Mouse (Mus musculus) gastrocnemius, adult 2 months (tissue): ENCODE data around the gene Tarbp2. TPM values are rescaled to one million over a fixed set of nuclear protein-coding genes. Genes with fewer than 3 reads are reported as not detected.
A peak's percentile ranks its signal among the peaks of the same experiment; 100 is the strongest.

Experiments used
- DNase-seq: peaks from one replicate; pipeline ENCODE4 v3.0.0; 2022
- H3K27ac ChIP-seq: fragments of 200-600 bp; 2 replicates; pipeline ENCODE4 v1.8.1; 2022; ENCODE audit warnings: mild to moderate bottlenecking
- H3K4me3 ChIP-seq: fragments of 200-600 bp; 2 replicates; pipeline ENCODE4 v1.8.1; 2022; ENCODE audit warnings: mild to moderate bottlenecking, moderate library complexity
- CTCF ChIP-seq: fragments of 200-600 bp; IDR thresholded peaks from 2 replicates; pipeline ENCODE4 v1.8.1; 2022; ENCODE audit warnings: antibody characterized with exemption, mild to moderate bottlenecking, moderate library complexity
- intact Hi-C: fragments of 180-260 bp; cut with DNase I; formaldehyde crosslinking; loops from one replicate; pipeline ENCODE4 v1.15.1; 2025
- total RNA-seq, 2 experiments: library from RNA; stranded (reverse); gene quantifications; 2 replicates each; pipeline ENCODE4 v1.2.3; 2021

The Tarbp2 gene
- total RNA-seq, 2 experiments from 2014 or later: 33.0 to 37.0 TPM

DNA sequence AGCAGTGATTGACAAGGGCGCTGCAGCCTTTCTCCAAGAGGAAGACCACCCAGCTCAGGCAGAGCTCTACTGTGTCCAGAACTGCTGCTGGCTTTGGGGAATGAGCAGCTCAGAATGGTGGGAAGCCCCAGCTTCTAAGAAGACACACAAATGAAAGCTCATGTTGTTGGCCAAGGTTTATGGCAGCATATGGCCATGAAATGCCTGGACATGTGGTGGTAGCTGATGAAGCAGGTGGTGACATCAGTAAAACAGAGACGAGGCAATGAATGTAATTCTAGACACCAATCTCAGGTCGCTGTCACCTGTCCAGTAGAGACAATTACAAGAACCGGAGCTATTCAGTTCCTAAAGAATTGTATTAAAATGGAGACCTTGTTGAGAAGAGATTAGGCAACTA is 26.8 kb downstream of the Tarbp2 start:
- intact Hi-C loops: no loop called here
- TF ChIP-seq CTCF: no peak
- Histone ChIP-seq H3K4me3 (no peak overlapping the region), H3K27ac (no peak overlapping the region)
- DNase-seq: no peak

- no peak for DNase-seq
- no peak for TF ChIP-seq CTCF
- intact Hi-C loops: no loop called here
- Histone ChIP-seq H3K4me3 (no peak overlapping the region), H3K27ac (peak overlapping the region; percentile 38)
These were observed 28.3 kb downstream of the Tarbp2 start for GRCm38 (mm10) chr15:102546246-102546645.

DNA sequence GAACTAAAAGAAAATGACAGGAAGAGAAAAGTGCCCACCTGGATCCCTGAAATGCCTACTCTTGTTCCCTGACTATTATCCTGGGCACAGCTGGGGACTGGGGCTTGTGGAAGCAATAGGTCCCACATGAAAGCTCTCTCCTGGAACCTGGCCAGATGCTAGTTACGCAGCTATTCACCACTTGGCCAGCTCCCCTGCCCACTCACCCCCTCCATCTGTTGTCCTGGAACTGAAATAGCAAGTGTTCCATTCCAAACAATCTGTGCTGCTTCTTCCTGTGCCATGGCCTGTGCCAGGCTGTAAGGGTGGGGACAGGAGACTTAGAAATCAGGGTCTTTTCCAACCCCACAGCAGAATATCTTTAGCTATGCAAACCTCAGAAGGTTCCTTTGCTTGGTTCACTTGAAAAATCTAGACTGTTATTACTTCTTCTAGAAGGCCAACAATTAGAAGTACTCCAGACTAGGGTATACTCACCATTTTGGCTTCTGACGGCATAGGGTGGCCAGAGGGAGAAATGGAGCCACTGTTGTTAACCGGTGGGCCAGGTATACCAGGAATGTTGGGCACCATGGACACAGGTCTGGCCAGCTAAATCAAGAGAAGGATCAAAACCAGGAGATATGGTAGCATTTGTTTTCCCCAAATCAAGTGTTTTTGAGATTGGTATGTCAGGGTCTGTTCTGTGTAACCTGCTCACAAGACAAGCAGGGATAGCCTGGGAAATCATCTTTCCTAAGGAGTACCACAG is 28.9 kb downstream of the Tarbp2 start:
- Histone ChIP-seq H3K4me3 (no peak overlapping the region), H3K27ac (peak overlapping the region; percentile 38)
- no peak for TF ChIP-seq CTCF
- DNase-seq: peak; percentile 63
- intact Hi-C loops: no loop called here

DNA sequence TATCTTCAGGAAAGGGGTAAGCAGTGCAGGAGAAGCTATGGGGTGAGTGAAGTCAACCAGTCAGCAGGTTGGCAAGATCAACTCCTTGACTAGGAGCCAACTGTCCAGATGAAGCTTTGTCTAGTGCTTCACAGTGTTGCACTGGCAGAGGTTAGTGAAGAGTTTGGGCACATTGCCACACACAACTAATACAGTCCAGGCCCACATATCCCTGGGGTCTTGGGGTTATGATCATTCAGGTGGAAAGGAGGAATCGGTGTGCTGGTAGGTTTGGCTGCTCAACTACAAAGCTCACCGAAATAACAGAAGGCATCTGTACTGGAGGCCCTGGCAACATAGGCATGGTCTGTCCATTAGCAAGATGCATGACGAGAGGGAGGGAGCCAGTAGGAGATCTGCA is 29.5 kb downstream of the Tarbp2 start:
- intact Hi-C loops: no loop called here
- no peak for DNase-seq
- TF ChIP-seq CTCF: no peak
- Histone ChIP-seq H3K27ac (peak overlapping the region; percentile 38; the same call in 1 of the 2 replicates), H3K4me3 (no peak overlapping the region)

DNA sequence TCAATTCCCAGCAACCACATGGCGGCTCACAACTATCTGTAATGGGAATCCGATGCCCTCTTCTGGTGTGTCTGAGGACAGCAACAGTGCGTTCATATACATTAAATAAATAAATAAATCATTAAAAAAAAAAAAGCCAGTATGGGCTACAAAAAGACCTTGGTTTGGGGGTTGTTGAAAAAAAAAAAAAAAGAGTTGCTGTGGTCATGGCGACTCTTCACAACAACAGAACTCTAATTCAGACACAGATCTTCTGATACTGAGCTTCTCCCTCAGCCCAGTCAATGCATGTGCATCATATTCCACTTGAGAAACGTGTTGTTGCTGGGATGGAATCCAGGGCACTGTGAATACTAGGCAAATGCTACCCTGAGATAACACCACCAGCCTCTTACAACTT is 34.6 kb downstream of the Tarbp2 start:
- no peak overlapping the region for H3K27ac ChIP-seq
- no peak overlapping the region for H3K4me3 ChIP-seq
- no peak for DNase-seq
- intact Hi-C loops: loop anchor here (5.0 kb wide), 1 partner anchor 115 kb away; no protein-coding TSS in a partner anchor
- no peak for TF ChIP-seq CTCF

DNA sequence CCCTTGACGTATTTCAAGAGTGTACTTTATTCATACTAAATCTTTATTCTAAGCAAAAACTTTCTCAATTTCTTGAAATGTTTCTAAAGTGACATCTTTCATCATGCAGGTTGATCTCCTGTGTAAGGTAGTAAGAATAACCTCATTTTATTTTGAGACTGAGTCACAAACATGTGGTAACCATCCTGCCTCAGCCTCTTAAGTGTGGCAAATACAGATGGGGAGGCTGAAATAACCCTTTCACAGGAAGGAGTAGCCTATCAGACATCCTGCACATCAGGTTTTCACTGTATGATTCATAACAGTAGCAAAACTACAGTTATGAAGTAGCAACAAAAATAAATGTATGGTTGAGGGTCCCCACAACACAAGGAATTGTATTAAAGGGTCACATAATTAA is 37.6 kb downstream of the Tarbp2 start:
- H3K4me3 ChIP-seq: no peak overlapping the region
- no peak overlapping the region for H3K27ac ChIP-seq
- intact Hi-C loops: no loop called here
- DNase-seq: no peak
- TF ChIP-seq CTCF: no peak

DNA sequence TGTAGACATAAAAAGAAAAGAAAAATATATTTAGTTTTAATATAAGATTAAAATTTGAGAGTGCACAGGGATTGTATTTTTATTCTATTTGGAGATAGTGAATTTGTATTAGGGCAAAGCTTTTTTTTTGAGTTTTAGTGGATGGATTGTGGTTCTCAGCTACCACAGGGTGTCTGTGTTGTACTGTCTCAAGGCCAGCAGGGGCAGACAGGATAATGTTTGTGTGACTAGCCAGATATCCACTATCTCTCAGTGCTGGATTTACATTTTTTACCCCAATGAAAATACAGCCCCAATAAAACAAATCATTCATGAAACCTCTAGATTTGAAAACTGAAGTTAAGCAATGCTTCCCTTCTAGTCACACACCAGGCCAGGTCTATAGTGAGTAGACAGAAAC is 39.6 kb downstream of the Tarbp2 start:
- Histone ChIP-seq H3K4me3 (no peak overlapping the region), H3K27ac (no peak overlapping the region)
- no peak for DNase-seq
- peak; percentile 46 for TF ChIP-seq CTCF
- intact Hi-C loops: no loop called here

DNA sequence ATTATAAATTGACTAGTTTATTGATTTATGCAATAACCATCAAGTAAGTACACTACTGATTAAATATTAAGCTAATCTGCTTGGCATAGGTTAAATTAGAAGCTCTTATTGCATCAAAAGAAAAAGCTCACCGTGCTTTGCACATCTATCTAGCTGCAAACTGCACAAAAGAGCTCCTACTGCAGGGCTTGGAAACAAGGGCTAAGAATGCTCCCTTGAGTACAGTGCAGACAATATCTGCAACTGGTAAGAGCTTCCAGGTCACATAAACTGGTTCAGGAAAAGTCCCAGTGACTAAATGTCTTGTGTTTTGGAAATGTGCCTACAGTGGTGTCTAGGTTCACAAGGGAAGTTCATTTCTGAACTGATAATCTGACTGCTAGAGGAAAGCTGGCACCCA is 44.5 kb downstream of the Tarbp2 start:
- no peak for TF ChIP-seq CTCF
- DNase-seq: no peak
- no peak overlapping the region for H3K4me3 ChIP-seq
- intact Hi-C loops: no loop called here
- H3K27ac ChIP-seq: no peak overlapping the region

DNA sequence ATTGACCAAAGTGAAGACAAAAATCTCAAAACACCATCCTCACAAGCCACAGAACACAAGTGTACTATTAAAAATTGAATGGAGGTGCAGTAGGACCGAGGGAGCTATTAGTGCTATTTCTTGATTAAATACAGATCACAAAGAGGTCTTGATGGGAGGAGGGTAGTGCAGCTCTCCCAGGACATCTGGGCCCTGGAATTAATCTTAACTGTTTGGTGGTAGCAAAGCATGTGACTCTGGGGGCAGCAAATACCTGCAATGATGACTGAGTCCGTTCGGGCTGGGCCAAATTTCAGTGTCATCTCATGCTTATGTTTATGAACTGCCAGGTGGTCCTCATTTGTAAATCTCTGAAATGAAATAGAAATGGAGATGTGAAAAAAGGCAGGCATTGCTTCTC is 45.1 kb downstream of the Tarbp2 start:
- TF ChIP-seq CTCF: no peak
- Histone ChIP-seq H3K4me3 (no peak overlapping the region), H3K27ac (no peak overlapping the region)
- intact Hi-C loops: no loop called here
- no peak for DNase-seq

DNA sequence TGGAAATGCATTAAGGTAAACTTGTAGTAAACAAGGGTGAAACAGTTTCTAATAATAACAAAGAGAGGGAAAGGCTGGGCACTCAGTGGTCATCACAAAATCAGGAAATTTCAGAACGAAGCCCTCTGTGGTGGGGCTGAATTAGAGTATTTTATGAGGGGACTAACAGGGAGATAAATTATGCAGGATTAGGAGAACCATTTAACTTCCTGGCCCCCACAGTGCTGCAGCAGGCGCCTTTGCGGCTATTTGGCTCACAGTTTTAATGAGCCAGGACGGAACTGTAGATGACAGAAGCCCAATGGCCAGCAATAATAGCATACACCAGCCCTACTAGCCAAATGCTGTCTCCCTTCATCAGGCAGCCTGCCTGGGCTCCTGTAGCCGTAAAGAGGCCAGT is 45.7 kb downstream of the Tarbp2 start:
- Histone ChIP-seq H3K4me3 (no peak overlapping the region), H3K27ac (no peak overlapping the region)
- no peak for TF ChIP-seq CTCF
- no peak for DNase-seq
- intact Hi-C loops: no loop called here

DNA sequence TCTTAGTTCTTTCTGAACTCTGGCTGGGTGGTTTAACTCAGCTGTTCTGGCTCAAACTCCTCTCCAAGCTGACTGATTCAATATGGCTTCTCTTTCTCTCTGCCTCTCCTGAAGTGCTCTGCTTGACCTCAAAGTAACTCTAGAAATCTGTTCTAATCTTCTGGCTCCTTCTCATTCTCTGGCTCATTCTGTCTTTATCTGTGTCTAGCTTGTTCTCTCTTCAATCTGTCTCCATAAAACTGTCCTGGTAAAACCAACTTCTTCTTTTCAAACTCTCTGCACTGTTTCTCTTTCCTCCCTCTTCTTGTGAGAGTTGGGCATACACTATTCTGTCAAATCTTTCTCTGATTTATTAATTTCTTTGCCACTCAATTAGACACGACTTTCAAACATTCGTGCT is 49.9 kb downstream of the Tarbp2 start:
- no peak for DNase-seq
- Histone ChIP-seq H3K4me3 (no peak overlapping the region), H3K27ac (no peak overlapping the region)
- no peak for TF ChIP-seq CTCF
- intact Hi-C loops: no loop called here

GRCm38 (mm10) chr15:102572081-102572480 is 54.1 kb downstream of the Tarbp2 start:
- no peak for DNase-seq
- Histone ChIP-seq H3K27ac (0 out of 2 replicates have a peak overlapping the region, but pooled peaks have one; percentile 12), H3K4me3 (no peak overlapping the region)

More at GRCm38 (mm10) chr15:102572081-102572480, 54.1 kb downstream of the Tarbp2 start:
- TF ChIP-seq CTCF: no peak
- intact Hi-C loops: no loop called here

Other genes with a start within 250 kb of the Tarbp2 start
- gene Gm9918, start 247.6 kb upstream of the Tarbp2 start, total RNA-seq: not detected
- gene Mfsd5, start 238.7 kb upstream of the Tarbp2 start, total RNA-seq: 10 to 100 TPM; 14.2 TPM
- gene Espl1, start 221.9 kb upstream of the Tarbp2 start, total RNA-seq: under 1 TPM; 0.06 to 0.31 TPM
- 100 to 1,000 TPM; 232 to 252 TPM for gene Pfdn5, start 192.1 kb upstream of the Tarbp2 start, total RNA-seq
- 10 to 100 TPM; 15.6 to 16.0 TPM for gene Myg1, start 186.5 kb upstream of the Tarbp2 start, total RNA-seq
- gene Aaas, start 167.4 kb upstream of the Tarbp2 start, total RNA-seq: 1 to 10 TPM; 5.7 to 7.8 TPM
- gene Sp7, start 151.0 kb upstream of the Tarbp2 start, total RNA-seq: not detected
- gene Sp1, start 112.0 kb upstream of the Tarbp2 start, total RNA-seq: 10 to 100 TPM; 23.0 to 25.1 TPM
- 1 to 10 TPM; 7.2 to 9.5 TPM for gene Amhr2, start 72.8 kb upstream of the Tarbp2 start, total RNA-seq
- gene Prr13, start 59.2 kb upstream of the Tarbp2 start, total RNA-seq: 10 to 100 TPM; 17.3 to 18.2 TPM
- 100 to 1,000 TPM; 401 to 459 TPM for gene Pcbp2, start 47.7 kb upstream of the Tarbp2 start, total RNA-seq
- gene Gm10337, start 14.5 kb upstream of the Tarbp2 start, total RNA-seq: not detected
- 1 to 10 TPM; 1.3 to 1.6 TPM for gene Map3k12, start 1.1 kb upstream of the Tarbp2 start, total RNA-seq
- gene Npff, start 6.8 kb downstream of the Tarbp2 start, total RNA-seq: 1 to 10 TPM; 2.6 TPM
- gene Gm28047, start 106.9 kb downstream of the Tarbp2 start, total RNA-seq: 1 to 10 TPM in 1 of 2 experiments, not detected in 1; 1.8 TPM
- gene Atf7, start 107.3 kb downstream of the Tarbp2 start, total RNA-seq: 10 to 100 TPM; 60.2 to 62.5 TPM
- gene Atp5g2, start 154.2 kb downstream of the Tarbp2 start, total RNA-seq: 10 to 100 TPM; 25.6 to 33.1 TPM
- 10 to 100 TPM; 67.7 to 70.2 TPM for gene Calcoco1, start 204.0 kb downstream of the Tarbp2 start, total RNA-seq